Mouse (Mus musculus): ENCODE results near the gene Foxc2. TPM values are rescaled to one million over a fixed set of nuclear protein-coding genes. Genes with fewer than 3 reads are reported as not detected.

Foxc2 gene
- polyA plus RNA-seq, 1 experiment from 2014 or later: 1.7 TPM

DNA sequence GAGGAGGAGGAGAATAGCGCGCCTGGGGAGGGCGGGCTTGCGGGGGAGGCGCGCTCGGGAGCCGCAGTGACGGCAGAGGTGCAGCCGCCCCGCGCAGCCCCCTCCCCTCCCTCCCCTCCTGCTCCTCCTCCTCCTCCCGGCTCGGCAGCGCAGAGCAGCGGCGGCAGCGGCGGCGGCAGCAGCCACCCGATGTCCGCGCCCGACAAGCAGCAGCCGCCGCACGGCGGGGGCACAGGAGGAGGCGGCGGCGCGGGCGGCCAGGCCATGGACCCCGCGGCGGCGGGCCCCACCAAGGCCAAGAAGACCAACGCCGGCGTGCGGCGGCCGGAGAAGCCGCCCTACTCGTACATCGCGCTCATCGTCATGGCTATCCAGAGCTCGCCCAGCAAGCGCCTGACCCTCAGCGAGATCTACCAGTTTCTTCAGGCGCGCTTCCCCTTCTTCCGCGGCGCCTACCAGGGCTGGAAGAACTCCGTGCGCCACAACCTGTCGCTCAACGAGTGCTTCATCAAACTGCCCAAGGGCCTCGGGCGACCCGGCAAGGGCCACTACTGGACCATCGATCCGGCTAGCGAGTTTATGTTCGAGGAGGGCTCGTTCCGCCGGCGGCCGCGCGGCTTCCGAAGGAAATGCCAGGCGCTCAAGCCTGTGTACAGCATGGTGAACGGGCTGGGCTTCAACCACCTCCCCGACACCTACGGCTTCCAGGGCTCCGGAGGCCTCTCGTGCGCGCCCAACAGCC lies 31.6 kb upstream of the Foxc2 start, which contains the start of gene Foxf1:
TSS of gene Foxf1 (plus strand) at position 177 of the 742 bp plus-strand sequence.
- peak within 1 kb of the TSS; percentile 34 for H3K4me3 ChIP-seq (ENCODE audit: low read depth, low read length)
- peak within 1 kb of the TSS; percentile 64 for H3K4me2 ChIP-seq (ENCODE audit: low read length)
- peaks cover 18% of the 10 kb centered on the region for H3K4me1 ChIP-seq (ENCODE audit: control insufficient read depth, insufficient read depth, low read length)
- H3K9ac ChIP-seq (ENCODE audit: low read depth, low read length): peak within 1 kb of the TSS; percentile 38; the same call in 1 of the 2 replicates
- H3K27me3 ChIP-seq (ENCODE audit: control insufficient read depth, insufficient read depth, low read depth, low read length): peaks cover 66% of the 10 kb centered on the region
- WGBS: under 1% methylated on average over 37 of the region's 83 CpGs
- no peak within 1 kb of the TSS for H3K27ac ChIP-seq (ENCODE audit: low read length)
- H3K9me3 ChIP-seq (replicated peaks; ENCODE audit: control insufficient read depth, low read length, poor library complexity, severe bottlenecking): no peaks in the 10 kb centered on the region
- ATAC-seq: no peak
- no peaks in the 10 kb centered on the region for H3K36me3 ChIP-seq (ENCODE audit: control insufficient read depth, insufficient read depth, low read length)

DNA sequence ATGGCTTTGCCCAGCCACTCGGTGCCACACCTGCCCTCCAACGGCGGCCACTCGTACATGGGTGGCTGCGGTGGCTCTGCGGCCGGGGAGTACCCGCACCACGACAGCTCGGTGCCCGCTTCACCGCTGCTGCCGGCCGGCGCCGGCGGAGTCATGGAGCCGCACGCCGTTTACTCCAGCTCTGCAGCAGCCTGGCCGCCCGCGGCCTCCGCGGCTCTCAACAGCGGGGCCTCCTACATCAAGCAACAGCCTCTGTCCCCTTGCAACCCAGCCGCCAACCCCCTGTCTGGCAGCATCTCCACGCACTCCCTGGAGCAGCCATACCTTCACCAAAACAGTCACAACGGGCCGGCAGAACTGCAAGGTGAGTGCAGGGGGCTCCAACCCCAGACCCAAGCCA lies 31.0 kb upstream of the Foxc2 start:
- no peak for ATAC-seq
- no peaks in the 10 kb centered on the region for H3K9me3 ChIP-seq (replicated peaks; ENCODE audit: control insufficient read depth, low read length, poor library complexity, severe bottlenecking)
- no peak overlapping the region for H3K4me2 ChIP-seq (ENCODE audit: low read length)
- 2% methylated on average over 30 of the region's 30 CpGs for WGBS
- H3K4me1 ChIP-seq (ENCODE audit: control insufficient read depth, insufficient read depth, low read length): peaks cover 18% of the 10 kb centered on the region
- peaks cover 68% of the 10 kb centered on the region for H3K27me3 ChIP-seq (ENCODE audit: control insufficient read depth, insufficient read depth, low read depth, low read length)
- H3K9ac ChIP-seq (ENCODE audit: low read depth, low read length): no peak overlapping the region
- H3K4me3 ChIP-seq (ENCODE audit: low read depth, low read length): 0 out of 2 replicates have a peak overlapping the region, but pooled peaks have one; percentile 4
- H3K36me3 ChIP-seq (ENCODE audit: control insufficient read depth, insufficient read depth, low read length): no peaks in the 10 kb centered on the region
- no peak overlapping the region for H3K27ac ChIP-seq (ENCODE audit: low read length)

DNA sequence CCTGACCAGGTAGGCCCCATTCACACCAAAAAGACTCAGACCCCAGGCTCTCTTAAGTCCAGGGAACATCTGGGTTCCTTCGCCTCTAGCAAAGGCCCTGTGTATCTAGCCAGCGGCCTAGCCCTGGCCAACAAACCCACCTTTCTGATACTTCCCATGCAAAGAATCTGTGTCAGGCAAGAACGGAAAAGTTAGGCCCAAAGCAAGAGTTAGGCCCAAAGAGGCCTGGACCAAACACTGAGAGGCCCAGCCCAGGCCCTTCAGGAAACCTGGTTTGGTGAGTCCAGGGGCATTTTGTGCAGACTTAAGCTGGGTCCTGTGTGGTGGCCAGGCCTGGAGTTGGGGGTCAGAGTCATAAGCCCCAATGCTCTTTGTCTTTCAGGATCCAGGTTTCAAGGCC lies 30.4 kb upstream of the Foxc2 start:
- ATAC-seq: no peak
- WGBS: 28% methylated on average over 3 of the region's 3 CpGs
- Histone ChIP-seq H3K4me2 (ENCODE audit: low read length) (no peak overlapping the region), H3K36me3 (ENCODE audit: control insufficient read depth, insufficient read depth, low read length) (no peaks in the 10 kb centered on the region), H3K4me3 (ENCODE audit: low read depth, low read length) (no peak overlapping the region), H3K27me3 (ENCODE audit: control insufficient read depth, insufficient read depth, low read depth, low read length) (peaks cover 73% of the 10 kb centered on the region), H3K9ac (ENCODE audit: low read depth, low read length) (no peak overlapping the region), H3K4me1 (ENCODE audit: control insufficient read depth, insufficient read depth, low read length) (peaks cover 18% of the 10 kb centered on the region), H3K9me3 (replicated peaks; ENCODE audit: control insufficient read depth, low read length, poor library complexity, severe bottlenecking) (no peaks in the 10 kb centered on the region), H3K27ac (ENCODE audit: low read length) (no peak overlapping the region)

DNA sequence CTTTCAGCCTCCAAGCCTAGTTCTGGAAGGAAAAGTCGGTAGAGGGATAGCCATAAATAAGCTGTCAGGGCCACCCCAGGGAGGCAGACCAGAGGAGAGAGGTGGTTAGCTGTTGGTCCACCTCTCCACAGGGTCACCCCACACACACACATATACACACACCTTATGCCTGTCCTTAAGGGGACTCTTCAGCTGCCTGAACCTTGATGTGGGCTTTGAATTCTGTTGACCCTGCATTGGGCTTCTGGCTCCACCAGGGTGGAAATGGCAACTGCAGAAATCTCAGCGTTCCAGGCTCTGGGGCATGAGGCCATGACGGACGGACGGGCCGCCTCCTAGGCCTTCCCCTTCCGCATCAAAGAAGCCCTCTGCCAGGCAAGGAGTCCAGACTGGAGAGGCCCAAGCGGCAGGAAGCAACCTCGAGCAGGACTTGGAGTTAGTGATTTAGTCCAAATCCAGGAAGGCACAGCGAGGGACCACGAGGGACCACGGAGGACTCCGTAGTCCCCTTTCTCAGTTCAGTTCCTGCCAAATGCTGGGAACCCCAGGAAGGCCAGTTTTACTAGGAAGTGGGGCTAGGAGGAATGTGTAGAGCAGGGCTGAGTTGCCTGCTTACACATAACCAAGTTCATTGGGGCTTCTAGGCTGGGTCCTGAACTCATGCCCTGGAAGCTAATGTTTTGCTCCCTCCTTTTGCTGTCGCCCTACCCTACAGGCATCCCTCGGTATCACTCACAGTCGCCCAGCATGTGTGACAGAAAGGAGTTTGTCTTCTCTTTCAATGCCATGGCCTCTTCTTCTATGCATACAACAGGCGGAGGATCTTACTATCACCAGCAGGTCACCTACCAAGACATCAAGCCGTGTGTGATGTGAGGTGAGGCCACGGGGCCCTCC lies 29.7 kb upstream of the Foxc2 start:
- 9% methylated on average over 19 of the region's 19 CpGs for WGBS
- Histone ChIP-seq H3K27ac (ENCODE audit: low read length) (no peak overlapping the region), H3K4me1 (ENCODE audit: control insufficient read depth, insufficient read depth, low read length) (peaks cover 18% of the 10 kb centered on the region), H3K36me3 (ENCODE audit: control insufficient read depth, insufficient read depth, low read length) (no peaks in the 10 kb centered on the region), H3K9me3 (replicated peaks; ENCODE audit: control insufficient read depth, low read length, poor library complexity, severe bottlenecking) (no peaks in the 10 kb centered on the region), H3K27me3 (ENCODE audit: control insufficient read depth, insufficient read depth, low read depth, low read length) (peaks cover 77% of the 10 kb centered on the region), H3K9ac (ENCODE audit: low read depth, low read length) (no peak overlapping the region), H3K4me3 (ENCODE audit: low read depth, low read length) (no peak overlapping the region), H3K4me2 (ENCODE audit: low read length) (no peak overlapping the region)
- ATAC-seq: no peak

DNA sequence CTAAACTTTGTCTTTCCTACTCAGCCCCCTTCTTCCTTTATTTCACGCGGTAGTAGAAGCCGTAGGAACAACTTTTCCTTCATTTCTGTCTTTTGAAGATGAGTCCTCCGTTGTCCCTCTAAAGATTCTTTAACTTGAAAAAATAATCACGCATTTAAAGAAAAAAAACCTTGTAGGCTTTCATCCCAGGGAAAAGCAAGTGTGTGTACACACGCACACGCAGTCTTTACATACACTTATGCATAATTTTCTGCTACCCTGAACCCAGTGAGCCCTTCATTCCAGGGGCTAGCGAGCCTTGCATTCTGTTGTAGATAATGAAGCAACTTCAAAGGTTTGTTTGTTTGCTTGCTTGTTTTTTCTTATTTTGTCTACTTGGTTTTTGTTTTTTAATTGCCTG lies 27.7 kb upstream of the Foxc2 start:
- Histone ChIP-seq H3K4me1 (ENCODE audit: control insufficient read depth, insufficient read depth, low read length) (peaks cover 12% of the 10 kb centered on the region), H3K4me2 (ENCODE audit: low read length) (no peak overlapping the region), H3K9ac (ENCODE audit: low read depth, low read length) (no peak overlapping the region), H3K4me3 (ENCODE audit: low read depth, low read length) (no peak overlapping the region), H3K9me3 (replicated peaks; ENCODE audit: control insufficient read depth, low read length, poor library complexity, severe bottlenecking) (no peaks in the 10 kb centered on the region), H3K27me3 (ENCODE audit: control insufficient read depth, insufficient read depth, low read depth, low read length) (peaks cover 77% of the 10 kb centered on the region), H3K27ac (ENCODE audit: low read length) (no peak overlapping the region), H3K36me3 (ENCODE audit: control insufficient read depth, insufficient read depth, low read length) (no peaks in the 10 kb centered on the region)
- 3% methylated on average over 8 of the region's 8 CpGs for WGBS
- ATAC-seq: no peak

DNA sequence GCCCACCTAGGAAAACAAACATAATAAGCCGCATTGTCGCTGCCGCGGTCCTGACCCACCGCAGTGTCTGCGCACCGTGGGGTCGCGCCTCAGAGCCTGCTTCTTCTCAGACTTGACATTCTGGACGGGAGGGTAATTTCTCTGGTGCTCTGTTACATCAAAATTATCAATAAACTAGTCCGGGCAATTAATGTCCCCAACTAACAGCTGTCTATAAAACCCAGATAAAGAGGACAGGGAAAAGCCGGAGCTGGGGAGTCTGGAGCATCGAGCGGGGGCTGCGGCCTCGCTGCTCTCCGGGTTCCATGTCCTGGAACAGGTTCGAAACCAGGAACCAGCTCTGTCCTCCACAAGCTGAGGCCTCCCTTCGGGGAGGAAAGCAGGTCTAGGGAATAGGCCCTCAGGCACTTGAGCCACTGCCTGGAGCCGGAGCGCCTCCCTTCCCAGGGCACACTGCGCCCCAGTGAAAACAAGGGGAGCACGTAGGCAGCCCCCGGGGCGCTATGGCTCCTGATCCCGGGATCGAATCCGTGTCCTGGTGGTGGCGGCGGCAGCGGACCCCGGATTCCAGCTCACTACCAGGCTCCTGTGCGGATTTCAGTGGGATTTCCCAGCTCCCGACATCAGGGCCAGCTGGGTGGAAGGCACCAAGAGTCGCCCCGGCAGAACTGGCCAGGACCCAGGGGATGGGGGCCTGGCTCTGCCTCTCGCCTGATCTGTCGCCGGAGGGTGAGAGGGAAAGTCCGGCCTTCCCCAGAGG lies 26.9 kb upstream of the Foxc2 start:
- H3K4me3 ChIP-seq (ENCODE audit: low read depth, low read length): no peak overlapping the region
- H3K9me3 ChIP-seq (replicated peaks; ENCODE audit: control insufficient read depth, low read length, poor library complexity, severe bottlenecking): no peaks in the 10 kb centered on the region
- H3K4me1 ChIP-seq (ENCODE audit: control insufficient read depth, insufficient read depth, low read length): peaks cover 4% of the 10 kb centered on the region
- H3K27me3 ChIP-seq (ENCODE audit: control insufficient read depth, insufficient read depth, low read depth, low read length): peaks cover 75% of the 10 kb centered on the region
- WGBS: 1% methylated on average over 40 of the region's 40 CpGs
- H3K27ac ChIP-seq (ENCODE audit: low read length): no peak overlapping the region
- no peaks in the 10 kb centered on the region for H3K36me3 ChIP-seq (ENCODE audit: control insufficient read depth, insufficient read depth, low read length)
- no peak overlapping the region for H3K4me2 ChIP-seq (ENCODE audit: low read length)
- H3K9ac ChIP-seq (ENCODE audit: low read depth, low read length): no peak overlapping the region
- no peak for ATAC-seq

DNA sequence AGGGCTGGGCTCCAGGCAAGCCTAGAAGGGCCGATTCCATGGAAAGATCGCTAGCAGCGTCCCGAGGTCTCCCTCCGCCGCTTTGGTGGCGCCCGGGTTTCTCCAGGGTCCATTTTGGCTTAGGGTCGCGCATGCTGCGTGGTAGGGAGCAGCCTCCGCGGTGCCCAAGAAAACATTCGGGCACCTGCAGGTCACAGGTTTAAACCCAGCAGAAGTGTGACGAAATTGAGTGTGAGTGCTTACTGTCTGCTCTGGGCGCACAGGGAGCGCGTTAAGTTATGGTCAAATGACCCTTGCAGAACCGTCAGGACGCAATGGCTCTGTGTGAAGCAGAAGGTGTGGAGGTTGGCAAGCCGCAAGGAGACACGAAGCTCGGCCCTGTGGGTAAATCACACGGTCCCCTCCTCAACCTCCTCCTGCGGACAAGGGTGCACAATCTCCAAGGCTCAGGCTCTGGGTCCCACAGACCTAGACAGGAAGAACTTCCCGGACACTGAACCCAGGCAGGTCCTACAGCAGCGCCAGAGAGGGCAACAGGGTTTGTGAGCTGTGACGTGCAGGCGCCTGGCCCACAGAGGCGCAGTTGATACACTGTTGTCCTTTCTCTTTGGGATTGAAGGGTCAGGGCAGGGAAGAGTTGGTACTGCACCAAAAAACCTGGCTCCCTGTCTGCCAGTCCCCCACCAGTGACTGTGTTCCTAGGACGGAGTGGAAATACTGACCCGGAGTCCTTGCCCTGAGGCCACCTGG lies 26.2 kb upstream of the Foxc2 start:
- 3% methylated on average over 32 of the region's 32 CpGs for WGBS
- no peak for ATAC-seq

DNA sequence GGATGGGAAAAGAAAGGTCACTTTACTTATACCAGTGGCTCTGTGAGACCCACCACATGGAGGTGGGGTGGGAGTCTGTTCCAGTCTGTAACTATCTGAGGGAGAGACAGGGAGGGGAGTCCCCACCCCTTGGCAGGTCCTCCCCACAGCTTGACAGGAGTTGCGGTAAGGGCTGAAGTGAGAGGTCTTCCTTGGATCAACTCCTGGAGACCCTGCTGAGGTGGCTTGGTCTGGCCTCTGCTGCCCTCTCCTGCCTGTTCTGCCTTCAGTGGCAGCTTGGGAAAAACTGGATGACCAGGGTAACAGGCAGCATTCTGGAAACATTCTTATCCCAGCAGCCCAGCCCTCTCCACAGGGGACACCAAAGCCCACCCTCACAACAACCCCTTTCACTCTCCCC lies 25.3 kb upstream of the Foxc2 start:
- WGBS: 0% methylated on average over 1 of the region's 1 CpGs
- peaks cover 60% of the 10 kb centered on the region for H3K27me3 ChIP-seq (ENCODE audit: control insufficient read depth, insufficient read depth, low read depth, low read length)
- no peaks in the 10 kb centered on the region for H3K9me3 ChIP-seq (replicated peaks; ENCODE audit: control insufficient read depth, low read length, poor library complexity, severe bottlenecking)
- H3K27ac ChIP-seq (ENCODE audit: low read length): no peak overlapping the region
- no peak overlapping the region for H3K4me2 ChIP-seq (ENCODE audit: low read length)
- H3K36me3 ChIP-seq (ENCODE audit: control insufficient read depth, insufficient read depth, low read length): no peaks in the 10 kb centered on the region
- no peaks in the 10 kb centered on the region for H3K4me1 ChIP-seq (ENCODE audit: control insufficient read depth, insufficient read depth, low read length)
- ATAC-seq: no peak
- no peak overlapping the region for H3K9ac ChIP-seq (ENCODE audit: low read depth, low read length)
- no peak overlapping the region for H3K4me3 ChIP-seq (ENCODE audit: low read depth, low read length)

More for the DNA sequence above, 26.2 kb upstream of the Foxc2 start:
- Histone ChIP-seq H3K36me3 (ENCODE audit: control insufficient read depth, insufficient read depth, low read length) (no peaks in the 10 kb centered on the region), H3K4me2 (ENCODE audit: low read length) (no peak overlapping the region), H3K27me3 (ENCODE audit: control insufficient read depth, insufficient read depth, low read depth, low read length) (peaks cover 69% of the 10 kb centered on the region), H3K4me1 (ENCODE audit: control insufficient read depth, insufficient read depth, low read length) (no peaks in the 10 kb centered on the region), H3K9me3 (replicated peaks; ENCODE audit: control insufficient read depth, low read length, poor library complexity, severe bottlenecking) (no peaks in the 10 kb centered on the region), H3K4me3 (ENCODE audit: low read depth, low read length) (no peak overlapping the region), H3K9ac (ENCODE audit: low read depth, low read length) (no peak overlapping the region), H3K27ac (ENCODE audit: low read length) (no peak overlapping the region)
